In the genomic region with DNA sequence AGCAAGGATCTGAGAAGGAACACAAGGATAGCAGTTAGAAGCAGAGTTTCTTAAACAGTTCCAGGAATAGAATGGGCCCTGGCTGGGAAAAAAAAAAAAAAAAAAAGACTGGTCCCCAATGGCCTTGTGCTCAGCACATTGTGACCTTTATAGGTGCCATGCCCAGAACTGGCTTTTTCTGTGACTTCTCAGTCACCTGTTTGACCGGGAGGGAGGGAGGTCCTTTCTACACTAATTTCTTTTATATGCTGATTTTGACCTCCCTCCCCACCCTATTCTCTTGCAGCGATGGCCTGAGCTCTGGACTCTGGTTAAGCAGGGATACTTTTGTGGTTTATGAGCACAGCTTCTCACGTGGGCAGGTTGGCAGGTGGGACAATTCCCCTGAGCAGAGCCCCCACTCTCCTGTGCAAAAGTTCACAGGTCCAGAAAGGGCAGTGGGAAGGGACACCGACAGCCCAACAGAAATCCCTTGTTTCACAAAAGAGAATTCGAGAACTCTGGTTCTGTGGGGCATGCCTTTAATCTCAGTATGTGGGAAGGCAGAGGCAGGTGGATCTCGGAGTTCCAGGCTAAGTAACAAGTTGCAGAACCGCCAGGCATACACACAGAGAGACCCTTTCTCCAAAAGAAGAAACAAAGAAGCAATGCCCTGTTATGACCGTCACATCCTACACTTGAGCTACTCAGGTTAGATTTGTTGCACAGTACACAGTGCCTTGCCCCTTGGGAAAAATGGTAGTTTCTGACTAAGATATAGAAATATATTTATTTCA, we compare ENCODE assay signal across 16 mouse cellular contexts.
"Had no signal": no experiment of that assay in that cellular context is flagged by ENCODE, and none has a peak within 500 bp of the region (broad histone marks: within the 10 kb centered on the region; RNA-seq: fewer than 3 reads in every experiment).

No protein-coding gene starts in this region.

- H3K27ac ChIP-seq: kidney, postnatal 0 days; limb, embryonic 10.5 days; macrophage; midbrain, embryonic 15.5 days; neural tube, embryonic 13.5 days; stomach, embryonic 15.5 days had no signal

- H3K27me3 ChIP-seq: lung, embryonic 15.5 days; midbrain, embryonic 15.5 days; neural tube, embryonic 13.5 days; stomach, embryonic 15.5 days had no signal

- H3K9me3 ChIP-seq: limb, embryonic 10.5 days; lung, embryonic 15.5 days; megakaryocyte, embryonic 14.5 days; midbrain, embryonic 15.5 days; neural tube, embryonic 13.5 days; stomach, embryonic 15.5 days had no signal

- H3K4me2 ChIP-seq: liver, embryonic 11.5 days; lung, embryonic 15.5 days; midbrain, embryonic 11.5 days; midbrain, embryonic 15.5 days; neural tube, embryonic 13.5 days; stomach, embryonic 15.5 days had no signal

- H3K9ac ChIP-seq: lung, embryonic 15.5 days; midbrain, embryonic 15.5 days; neural tube, embryonic 13.5 days; stomach, embryonic 15.5 days had no signal

- ATAC-seq: midbrain, embryonic 15.5 days had no signal

- H3K4me3 ChIP-seq: limb, embryonic 10.5 days; lung, embryonic 15.5 days; megakaryocyte, embryonic 14.5 days; midbrain, embryonic 15.5 days; neural tube, embryonic 13.5 days; stomach, embryonic 15.5 days had no signal

- H3K4me1 ChIP-seq: megakaryocyte, embryonic 14.5 days; neural tube, embryonic 13.5 days; stomach, embryonic 15.5 days had no signal

- H3K36me3 ChIP-seq: limb, embryonic 10.5 days; lung, embryonic 15.5 days; midbrain, embryonic 15.5 days; neural tube, embryonic 13.5 days; stomach, embryonic 15.5 days had no signal

- DNase-seq: kidney, adult 8-10 months; retina, postnatal 1 day; right cerebral cortex, postnatal 4 days; spleen, adult 18-20 months; thymus, adult 18-20 months; thymus, postnatal 14 days had no signal
